Mouse (Mus musculus): ENCODE measurements at regions not wholly inside any gene's neighbourhood (a gene's known extent, or its start where the extent isn't known, plus 50 kb on each side); places are given as distances from the start of the nearest gene placed in this dataset.
A peak's percentile ranks its signal among the peaks of the same experiment; 100 is the strongest.

DNA sequence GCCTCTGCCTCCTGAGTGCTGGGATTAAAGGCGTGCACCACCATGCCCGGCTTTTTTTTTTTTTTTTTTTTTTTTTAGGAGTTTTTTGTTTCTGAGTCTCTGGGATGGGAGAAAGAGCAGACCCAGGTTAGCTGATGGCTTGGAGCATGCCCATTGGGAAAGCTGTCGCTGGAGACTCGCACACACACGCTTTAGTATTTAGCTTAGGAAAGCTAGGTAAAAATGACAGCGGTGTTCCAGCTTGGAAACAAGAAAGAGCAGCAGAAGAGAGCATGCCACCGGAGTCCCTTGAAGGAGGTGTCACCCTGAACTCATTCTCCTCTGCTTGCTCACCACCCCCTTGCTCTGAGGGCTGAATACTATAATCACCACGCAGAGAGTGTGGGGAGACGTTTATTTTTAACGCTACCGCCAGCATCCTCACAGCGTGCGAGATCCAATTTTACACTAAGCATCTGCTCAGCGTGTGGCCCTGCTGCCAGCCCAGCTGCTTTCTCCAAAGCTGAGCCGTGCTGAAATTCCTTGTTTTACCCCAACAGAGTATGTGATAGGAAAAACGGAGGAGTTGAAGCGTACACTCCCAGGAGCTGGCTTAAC is 95.9 kb upstream of the Map3k1 start:
- no peak for DNase-seq (ENCODE audit: low spot score in 2 of 2)

DNA sequence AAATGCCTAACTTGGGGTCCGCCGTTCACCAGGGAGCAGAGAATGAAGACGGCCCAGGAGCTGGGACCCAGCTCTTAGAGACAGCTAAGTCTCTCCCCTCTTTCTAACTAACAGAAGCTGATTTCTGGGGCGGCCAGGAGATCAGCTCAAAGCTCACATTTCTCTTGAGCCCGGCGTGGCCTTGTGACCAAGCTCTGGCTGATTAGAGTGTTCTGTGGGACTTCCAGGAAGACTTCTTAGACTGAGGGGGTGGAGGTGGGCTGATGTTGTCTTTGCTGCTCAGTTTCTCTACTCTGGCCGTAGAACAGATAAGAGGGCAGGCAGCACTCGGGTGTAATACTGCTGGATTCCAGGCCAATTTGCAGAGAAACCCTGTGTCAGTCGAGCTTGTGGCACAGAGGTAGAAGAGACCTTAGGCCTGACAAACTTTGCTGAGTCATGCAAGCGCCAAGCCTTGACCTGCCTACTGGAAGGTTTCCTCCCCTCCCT is 96.5 kb upstream of the Map3k1 start:
- DNase-seq (ENCODE audit: low spot score in 2 of 2), result peak; percentile 47 to 72

GRCm38 (mm10) chr13:111911071-111911470 is 102.3 kb upstream of the Map3k1 start:
- no peak for DNase-seq (ENCODE audit: low spot score in 2 of 2)

- no peak for DNase-seq (ENCODE audit: low spot score in 2 of 2)
These were observed 103.0 kb upstream of the Map3k1 start for GRCm38 (mm10) chr13:111911661-111912312.

GRCm38 (mm10) chr13:111914348-111914913 is 105.6 kb upstream of the Map3k1 start:
- no peak for DNase-seq (ENCODE audit: low spot score in 2 of 2)

DNA sequence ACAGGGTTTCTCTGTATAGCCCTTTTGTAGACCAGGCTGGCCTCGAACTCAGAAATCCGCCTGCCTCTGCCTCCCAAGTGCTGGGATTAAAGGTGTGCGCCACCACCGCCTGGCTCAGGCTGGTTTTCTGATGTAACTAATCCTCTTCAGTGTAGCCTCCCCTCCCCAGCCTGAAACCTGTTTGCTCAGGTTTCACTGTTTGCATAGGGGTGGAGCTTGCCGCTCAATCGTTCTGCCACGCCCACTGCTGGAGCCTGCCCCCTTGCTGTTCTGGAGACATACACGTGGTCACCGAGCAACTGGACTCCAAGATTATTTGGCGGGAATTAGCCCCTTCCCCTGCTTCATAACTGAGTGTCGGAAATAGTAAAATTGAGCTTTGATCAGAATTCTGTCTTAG is 110.6 kb upstream of the Map3k1 start:
- peak in 1 of 2 experiments; percentile 13 for DNase-seq (ENCODE audit: low spot score in 2 of 2)

- DNase-seq (ENCODE audit: low spot score in 2 of 2), result no peak
These were observed 111.7 kb upstream of the Map3k1 start for GRCm38 (mm10) chr13:111920534-111920933.

DNA sequence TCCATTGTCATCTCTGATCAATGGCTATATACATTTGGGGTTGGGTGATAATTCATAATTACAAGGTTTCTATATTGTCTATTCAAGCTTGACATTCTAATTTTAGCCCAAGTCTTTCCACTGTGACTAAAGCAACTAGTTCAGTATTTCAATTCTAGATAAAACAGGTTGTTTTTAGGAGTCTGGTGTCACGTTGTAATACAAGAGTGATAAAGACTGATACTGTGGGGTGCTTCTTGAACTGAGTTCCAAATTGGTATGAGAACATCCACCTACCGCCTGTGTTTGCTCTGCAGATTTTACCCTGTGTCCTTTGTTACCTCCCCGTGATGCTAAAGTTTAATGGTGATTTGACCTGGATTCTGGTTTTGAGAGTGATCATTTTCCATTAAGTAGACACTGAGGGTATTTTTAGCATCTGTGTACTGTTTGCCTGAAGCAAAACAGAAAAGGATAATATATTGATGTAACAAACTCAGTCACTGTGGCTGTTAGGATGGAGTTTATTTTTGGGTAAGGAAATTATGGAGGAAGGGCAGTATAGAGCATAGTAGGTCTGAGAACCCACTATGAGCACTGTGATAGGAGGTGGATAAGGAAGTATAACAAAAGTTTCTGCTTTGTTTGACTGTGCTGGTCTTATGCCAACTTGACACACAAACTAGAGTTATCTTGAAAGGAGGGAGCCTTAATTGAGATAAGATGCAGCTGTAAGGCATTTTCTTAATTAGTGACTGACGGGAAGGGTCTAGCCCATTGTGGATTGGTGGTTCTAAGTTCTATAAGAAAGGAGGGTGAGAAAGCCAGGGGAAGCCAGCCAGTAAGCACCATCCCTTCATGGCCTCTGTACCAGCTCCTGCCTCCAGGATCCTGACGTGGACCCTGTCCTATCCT is 112.6 kb upstream of the Map3k1 start:
- no peak for DNase-seq (ENCODE audit: low spot score in 2 of 2)

GRCm38 (mm10) chr13:111925349-111925748 is 116.6 kb upstream of the Map3k1 start:
- DNase-seq (ENCODE audit: low spot score in 2 of 2), result no peak

DNA sequence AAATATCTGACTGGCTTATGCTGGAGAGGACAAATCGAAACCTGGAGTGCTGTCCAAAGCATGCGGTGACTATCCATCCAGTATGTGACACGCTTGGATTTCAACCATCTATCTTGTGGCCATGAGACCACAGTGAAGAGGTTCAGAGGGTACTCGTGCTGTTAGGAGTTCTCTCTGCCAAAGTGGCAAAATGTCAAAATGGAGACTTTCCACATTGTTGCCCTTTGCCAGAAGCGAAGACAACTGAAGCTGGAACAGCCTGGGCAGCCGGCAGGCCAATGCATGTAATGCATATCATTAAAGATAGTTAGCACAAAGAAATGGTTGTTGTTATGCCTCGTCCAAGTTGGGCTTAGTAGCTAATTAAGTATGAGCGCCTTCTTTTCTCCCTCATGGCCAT is 118.0 kb upstream of the Map3k1 start:
- DNase-seq (ENCODE audit: low spot score in 2 of 2), result no peak

- no peak for DNase-seq (ENCODE audit: low spot score in 2 of 2)
These were observed 118.7 kb upstream of the Map3k1 start for GRCm38 (mm10) chr13:111927489-111927888.

GRCm38 (mm10) chr13:111928636-111929544 is 120.1 kb upstream of the Map3k1 start:
- DNase-seq (ENCODE audit: low spot score in 2 of 2), result no peak

DNA sequence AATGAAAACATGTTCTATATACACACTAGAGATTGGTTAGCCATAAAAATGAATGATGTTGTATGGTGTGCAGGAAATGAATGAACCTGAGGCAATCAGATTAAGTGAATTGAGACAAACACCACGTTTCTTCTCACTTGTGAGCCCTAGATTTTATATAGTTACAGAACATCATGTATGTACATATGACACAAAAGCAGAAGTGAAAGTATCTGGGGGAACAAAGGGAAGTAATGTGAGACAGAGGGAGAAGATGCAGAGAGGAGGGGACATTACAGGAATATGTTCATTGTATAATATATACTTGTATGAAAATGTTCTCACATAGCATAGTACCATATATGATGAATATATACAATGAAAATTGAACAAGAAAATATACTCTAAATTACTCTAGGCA is 121.1 kb upstream of the Map3k1 start:
- DNase-seq (ENCODE audit: low spot score in 2 of 2), result no peak

GRCm38 (mm10) chr13:111932464-111932863 is 123.7 kb upstream of the Map3k1 start:
- DNase-seq (ENCODE audit: low spot score in 2 of 2), result no peak

DNA sequence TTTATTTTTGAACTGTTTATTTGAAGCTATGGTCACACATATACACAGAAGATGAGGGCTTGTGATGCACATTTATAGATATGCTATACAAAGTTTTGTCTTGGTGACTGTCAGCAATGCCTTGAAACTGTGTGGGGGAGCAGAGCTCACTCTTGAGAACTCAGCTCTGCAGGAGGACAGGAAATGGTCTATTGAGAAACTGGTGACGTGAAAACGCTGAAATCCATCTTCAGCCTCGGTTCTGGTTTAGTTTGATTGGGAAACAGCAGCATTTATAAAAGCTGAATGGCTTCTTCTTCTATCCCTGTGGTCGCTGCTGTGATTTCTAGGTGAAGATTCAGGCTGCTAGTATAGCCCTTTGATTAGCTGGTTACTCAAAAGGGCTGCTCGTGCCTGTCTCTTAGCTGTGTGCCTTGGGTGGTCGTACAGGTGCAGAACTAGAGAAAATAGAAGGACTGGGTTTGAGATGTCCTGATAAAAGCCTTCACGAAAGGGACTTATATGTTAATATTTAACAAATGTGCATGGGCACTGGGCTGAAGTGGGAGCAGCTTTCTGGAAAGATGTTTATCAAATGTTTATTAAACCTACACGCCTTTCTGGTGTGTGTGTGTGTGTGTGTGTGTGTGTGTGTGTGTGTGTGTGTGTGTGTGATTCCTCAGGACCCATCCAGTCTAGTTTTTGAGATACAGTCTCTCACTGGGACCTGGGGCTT is 124.9 kb upstream of the Map3k1 start:
- DNase-seq (ENCODE audit: low spot score in 2 of 2), result no peak

GRCm38 (mm10) chr13:111935721-111936080 is 126.9 kb upstream of the Map3k1 start:
- no peak for DNase-seq (ENCODE audit: low spot score in 2 of 2)

DNA sequence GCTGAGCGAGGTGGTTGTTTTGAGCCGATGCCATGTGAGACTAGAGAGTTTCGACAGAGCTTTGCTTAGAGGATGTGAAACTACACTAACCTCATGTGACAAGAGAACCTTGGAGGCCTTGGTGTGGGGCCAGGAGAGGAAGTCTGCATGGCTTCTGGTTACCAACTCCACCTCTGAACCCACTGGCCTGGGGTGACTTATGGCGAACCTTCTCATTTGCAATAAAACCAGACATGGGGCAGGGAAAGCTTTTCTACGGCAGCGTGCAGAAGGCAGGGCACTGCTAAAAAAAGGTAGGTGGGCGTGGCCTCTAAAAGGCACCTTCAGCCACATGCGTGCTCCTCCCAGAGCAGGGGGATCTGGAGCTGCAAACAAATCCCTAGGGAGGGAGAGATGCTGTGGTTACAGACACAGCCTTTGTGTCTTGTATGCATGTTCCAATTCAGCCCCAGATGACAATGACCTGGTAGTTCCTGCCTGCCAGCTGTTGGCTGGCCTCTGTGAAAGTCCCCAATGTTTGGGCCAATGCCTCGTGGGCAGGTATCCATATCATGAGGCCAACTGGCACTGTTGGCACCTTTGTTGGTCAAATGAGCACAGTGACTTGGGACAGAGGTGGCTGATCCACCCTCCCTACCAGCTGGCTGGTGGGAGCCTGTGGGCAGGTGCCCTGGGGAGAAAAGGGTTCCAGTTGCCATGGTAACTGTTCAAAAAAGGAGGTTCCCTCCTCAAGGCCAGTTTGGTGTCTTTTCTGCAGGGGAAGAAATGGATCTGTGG is 127.5 kb upstream of the Map3k1 start:
- DNase-seq (ENCODE audit: low spot score in 2 of 2), result no peak

GRCm38 (mm10) chr13:111936983-111937382 is 128.2 kb upstream of the Map3k1 start:
- no peak for DNase-seq (ENCODE audit: low spot score in 2 of 2)

- no peak for DNase-seq (ENCODE audit: low spot score in 2 of 2)
These were observed 130.2 kb upstream of the Map3k1 start for GRCm38 (mm10) chr13:111938896-111939422.
